Mouse (Mus musculus) adrenal gland, postnatal 4 days (tissue): ENCODE results near the gene Ugt1a10. TPM values are rescaled to one million over a fixed set of nuclear protein-coding genes. Genes with fewer than 3 reads are reported as not detected.

Experiments used
- DNase-seq, 2 experiments: peaks; one replicate each; pipeline ENCODE4 v3.0.0; 2021 to 2022; ENCODE audit warnings: low spot score in 2 of 2, mixed read lengths in 2 of 2
- total RNA-seq, 2 experiments: library from RNA; stranded (reverse); gene quantifications; 2 replicates each; pipeline ENCODE4 v1.2.3; 2021

Ugt1a10 gene
- total RNA-seq, 2 experiments from 2014 or later = 2.8 to 3.2 TPM

DNA sequence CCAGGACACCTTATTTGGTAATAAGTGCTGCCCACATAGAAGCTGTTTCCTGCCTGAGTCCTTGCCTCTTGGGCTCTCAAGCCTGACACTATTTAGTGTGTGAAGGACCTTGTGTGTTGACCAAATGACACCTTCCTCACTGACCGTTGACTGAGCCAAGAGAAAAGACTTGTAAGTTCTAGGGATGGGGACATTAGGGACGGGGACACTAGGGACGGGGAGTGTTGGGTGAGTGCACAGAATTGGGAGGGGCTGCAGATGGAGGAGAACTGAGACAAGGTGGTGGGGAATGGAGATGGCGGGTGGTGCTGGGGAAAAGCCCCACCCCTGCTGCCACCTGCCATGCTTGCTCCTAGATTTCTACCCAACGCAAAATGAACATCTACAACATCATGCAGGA is 174.8 kb downstream of the Ugt1a10 start:
- DNase-seq = peak in 1 of 2 experiments; percentile 18

DNA sequence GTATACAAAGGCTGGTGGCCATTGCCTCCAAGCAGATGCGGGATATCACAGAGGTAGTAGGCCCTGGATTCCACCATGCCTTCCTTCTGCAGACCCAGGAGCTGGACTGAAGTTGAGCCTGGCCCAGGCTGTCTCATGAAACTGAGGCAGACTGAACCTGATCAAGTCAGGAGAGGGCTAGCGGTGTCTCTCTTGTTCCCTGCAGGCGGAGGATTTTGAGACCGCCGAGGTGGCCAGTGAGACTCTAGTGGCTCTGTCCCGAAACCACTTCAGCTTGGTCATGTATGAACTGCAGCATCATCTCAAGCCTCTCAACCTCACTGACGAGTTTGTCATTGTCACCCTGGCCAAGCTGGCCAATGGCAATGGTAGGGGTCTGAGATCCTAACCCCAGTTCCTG is 175.2 kb downstream of the Ugt1a10 start:
- peak in 1 of 2 experiments; percentile 8 for DNase-seq

DNA sequence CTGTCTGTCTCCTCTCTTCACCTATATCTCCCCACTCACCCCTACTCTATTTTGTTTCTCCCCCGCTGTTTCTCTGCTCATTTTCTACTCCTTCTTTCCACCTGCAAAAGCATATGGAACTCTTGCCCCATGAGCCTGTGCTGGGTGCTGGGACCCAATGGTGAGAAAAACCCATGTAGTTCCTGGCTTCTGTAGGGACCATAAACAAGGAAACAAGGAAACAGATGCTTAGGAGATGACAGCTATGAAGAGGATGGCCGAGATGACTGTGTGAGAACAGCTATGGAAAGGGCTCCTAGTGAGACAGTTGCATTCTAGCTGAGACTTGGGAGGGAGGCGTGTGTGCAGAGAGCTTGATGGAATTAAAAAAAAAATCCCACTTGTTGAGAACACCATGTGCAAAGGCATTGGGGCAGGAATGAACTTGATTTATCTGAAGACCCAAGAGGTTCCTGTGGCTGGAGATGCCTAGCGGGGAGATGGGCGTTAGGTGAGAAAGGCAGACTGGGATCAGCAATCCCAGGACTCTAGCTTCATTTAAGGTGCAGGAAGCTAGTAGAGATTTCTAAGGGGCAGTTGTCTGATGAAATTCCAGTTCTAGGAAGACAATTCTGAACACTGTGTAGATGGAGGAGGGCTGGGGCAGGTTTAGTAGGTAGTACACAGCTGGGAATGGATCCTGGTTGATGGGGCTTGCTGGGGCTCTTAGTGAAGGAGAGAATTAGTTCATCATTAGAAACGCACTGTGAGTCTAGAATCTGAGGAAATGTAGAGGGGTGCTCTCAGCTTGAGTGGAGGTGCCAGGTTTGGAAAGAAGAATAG is 176.0 kb downstream of the Ugt1a10 start:
- DNase-seq = no peak

DNA sequence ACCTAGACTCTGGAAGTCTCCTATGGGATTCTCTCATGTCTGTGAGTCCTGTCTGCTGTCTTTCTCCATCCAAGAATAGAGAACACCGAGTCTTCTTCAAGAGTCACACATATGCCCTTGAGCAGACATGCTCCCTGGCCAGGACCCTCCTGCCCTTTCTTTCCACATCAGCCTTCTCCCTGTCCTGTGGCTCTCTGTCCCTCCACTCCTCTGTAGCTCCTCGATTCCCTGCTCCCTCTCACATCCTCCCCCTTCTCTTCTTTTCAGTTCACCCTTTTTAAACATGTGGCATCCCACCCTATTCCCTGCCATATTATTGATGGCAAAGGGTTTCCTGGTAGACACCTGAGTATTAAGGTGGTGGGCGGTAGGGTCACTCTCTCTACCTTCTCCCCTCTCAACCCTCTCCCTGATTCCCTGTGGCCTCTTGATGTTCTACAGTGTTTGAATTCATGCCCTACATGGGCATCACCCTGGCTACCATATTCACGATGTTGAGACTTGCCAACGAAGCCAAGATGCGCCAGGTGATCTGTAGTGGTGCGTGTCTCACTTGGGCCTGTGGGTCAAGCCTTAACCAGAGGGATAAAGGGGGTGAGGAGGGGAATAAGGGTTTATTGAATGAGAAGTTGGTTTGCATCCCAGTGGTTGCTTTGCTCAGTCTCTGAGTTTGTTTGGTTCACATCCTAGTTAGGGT is 176.8 kb downstream of the Ugt1a10 start:
- DNase-seq = peak in 1 of 2 experiments; percentile 22

DNA sequence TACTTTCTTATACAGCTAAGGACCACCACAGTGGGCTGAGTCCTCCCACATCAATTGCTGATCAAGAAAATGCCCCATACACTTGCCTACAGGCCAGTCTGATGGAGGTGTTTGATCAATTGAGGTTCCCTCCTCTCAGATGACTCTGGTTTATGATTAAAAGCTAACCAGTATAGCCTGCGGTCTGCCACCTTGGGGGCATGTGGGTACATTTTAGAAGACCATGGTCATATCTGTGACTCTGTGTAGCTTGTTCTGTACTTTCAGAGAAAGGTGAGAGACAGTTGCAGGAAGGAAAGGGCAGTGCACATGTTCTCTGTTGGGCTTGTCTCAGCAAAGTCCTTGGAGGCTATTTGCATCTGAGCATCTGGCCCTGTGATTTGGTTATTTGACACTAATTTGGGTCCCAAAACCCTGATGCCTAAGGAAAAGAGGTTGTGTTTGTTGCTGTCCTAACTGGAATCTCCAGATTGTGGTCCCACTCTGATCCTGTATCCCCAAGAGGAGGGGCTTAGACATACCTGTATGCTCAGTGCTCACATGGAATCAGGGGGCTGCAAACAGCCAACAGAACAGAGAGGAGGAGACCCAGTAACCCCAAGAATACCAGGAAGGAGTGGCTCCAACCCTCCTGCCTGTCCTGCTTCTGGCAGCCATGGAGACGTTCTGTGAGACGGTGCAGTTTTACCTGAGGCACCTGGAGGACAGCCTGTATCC is 177.6 kb downstream of the Ugt1a10 start:
- DNase-seq = no peak

DNA sequence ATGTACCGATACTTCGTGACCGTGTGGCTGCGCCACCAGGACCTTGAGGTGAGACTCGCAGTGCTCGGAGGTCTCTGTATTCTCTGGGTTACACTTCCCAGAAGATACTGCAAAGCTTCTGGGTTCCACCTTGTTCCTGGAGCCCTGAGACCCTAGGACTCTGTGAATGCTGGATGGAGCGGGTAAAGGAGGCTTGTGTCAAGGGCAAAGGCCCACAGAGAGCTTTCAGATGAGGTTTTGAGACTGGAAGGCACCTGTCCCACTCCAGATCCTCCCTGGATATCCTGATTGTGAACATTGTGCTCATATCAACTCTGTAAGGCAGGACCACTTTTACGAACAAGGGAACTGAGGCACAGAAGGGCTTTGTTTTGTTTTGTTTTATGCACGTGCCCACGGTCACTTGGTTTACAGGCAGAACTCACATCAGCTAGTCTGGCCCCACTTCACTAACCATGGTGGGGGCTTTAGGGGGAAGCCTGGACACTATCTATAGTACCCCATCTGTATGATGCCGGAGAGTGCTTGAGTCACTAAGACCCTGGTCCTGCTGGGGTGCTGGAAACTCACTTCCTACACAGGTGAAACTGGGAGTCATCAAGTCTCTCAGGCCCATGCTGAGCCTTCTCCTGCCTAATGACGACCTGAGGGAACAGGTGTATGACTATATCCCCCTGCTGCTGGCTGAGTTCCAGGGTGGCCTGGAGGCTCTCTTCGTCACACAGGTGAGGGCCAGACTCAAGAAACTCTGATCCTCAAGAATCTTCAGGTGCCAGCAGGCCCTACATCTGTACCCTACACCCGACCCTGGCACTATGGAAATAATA is 178.4 kb downstream of the Ugt1a10 start:
- no peak for DNase-seq

DNA sequence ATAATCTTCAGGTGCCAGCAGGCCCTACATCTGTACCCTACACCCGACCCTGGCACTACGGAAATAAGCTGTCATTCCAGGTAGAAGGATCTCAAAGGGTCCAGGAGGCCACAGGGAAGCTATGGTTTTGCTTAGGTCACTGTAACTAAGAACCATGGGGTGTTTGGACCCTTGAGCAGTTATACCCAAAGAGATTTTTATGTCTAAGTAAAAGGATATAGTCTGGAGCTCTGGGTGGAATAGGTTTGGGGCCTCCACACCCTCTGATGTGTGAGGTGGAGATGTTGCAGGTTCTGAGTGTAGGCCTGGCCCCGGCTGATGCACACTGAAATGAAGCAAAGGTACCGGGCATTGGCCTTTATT is 179.0 kb downstream of the Ugt1a10 start:
- DNase-seq = no peak

DNA sequence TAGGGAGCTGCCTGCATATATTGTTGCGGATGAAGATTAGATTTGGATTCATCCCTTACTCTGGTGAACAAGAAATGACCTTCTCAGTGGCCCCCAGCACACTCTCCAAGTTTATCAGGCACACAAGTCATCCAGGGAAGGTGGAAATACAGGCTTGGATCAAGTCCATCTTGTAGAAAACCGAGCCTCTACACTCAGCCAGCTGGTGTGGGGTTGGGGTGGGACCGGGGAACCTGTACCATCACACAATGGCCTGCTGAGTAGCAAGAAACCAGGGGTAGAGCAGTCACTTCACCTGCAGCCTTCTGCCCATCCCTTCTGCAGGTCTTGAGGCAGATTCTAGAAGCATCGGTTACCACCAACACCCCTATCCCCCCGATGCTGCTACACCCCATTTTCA is 179.5 kb downstream of the Ugt1a10 start:
- no peak for DNase-seq

DNA sequence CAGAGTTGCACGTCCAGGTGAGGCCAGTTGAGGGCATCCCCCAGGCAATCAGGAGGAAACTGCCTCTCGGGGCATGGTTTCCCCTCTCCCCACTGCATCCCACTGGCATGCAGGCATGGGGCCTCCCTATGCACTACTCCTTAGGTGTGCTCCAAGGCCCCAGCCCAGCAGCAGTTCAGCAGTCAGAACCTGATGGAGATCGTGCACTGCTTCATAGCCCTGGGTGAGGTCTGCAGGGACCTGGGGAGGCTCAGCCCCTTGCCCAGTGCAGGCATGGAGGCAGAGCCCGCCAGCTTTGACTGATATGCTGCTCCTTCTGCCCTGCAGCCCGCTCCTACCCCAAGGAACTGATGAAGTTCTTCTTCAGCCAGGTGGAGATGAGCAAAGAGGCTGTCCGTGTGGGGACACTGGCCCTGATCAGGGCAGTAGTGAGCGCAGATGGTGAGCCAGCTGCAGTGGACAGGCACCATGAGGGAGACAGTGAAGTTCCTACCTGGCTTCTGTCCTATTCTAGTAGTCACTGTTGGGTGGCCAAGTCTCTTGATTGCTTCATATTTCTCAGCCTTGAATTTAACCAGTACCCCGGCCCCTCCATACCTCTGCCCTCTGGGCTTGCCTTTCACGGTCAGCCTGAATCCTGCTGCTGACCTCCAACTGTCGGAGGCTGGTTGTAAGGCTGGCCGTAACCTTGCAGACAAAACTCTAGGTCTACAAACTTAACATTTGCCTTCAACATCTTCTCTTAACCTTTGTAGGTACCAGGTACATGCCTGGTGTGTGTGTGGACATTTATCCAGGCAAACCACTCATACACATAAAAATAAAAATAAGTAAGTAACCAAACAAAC is 180.1 kb downstream of the Ugt1a10 start:
- DNase-seq = no peak

DNA sequence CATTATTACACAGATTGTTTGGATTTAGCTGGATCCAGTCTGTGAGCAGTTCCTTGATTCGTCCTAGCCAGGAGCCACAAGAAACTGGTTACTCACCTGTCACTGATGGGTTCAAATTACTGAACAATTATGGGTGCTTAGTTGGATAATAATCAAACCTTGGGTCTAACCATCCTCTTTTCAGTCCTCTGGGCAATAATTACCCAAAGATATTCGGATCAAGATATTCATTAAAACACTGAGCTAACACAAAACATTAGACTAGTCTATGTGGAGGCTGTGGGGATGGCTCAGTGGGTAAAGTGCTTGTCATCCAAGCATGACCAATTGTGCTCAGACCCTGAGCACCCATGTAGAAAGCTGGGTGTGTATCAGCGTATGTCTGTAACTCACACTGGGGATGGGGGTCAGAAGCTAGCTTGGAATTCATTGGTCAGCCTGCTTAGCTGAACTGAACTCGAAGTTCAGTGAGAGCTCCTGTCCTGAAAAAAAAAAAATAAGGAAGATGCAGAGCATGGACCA is 180.8 kb downstream of the Ugt1a10 start:
- DNase-seq = no peak

DNA sequence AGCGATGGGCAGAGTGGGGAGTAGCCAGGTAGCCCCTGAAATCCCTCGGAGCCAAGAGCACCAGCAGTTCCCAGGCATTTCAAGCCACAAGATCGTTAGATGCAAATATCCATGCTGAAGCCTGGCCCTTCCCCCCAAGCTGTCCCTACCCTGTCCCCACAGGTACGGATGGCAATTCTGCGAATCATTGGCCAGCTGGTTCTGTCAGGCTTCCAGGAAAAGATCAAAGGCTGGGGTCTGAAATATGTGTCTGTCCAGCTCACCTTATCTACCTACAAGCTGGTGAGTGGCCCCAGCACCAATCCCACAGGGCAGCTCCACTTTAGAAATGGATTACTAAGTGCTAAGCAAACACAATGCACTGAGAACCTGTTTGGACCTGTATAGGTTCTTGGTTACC is 182.1 kb downstream of the Ugt1a10 start:
- DNase-seq = no peak

DNA sequence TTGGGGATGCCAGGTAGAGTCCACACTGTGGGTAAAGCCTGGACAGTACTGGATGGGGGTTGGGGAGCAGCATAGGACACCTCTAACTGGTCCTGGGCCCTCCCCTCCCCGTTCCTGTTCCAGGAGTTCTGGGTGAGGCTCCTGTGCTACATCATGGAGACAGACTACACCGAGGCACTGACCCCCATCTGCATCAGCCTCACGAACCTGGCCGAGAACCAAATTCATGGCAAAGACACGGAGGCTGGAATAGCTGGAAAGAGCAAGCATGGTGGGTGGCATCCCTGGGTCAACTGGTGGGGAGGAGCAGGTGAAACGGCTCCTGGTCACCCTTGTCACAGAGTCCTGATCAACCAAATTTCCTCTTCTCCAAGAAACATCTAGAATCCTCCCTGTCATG is 183.6 kb downstream of the Ugt1a10 start:
- no peak for DNase-seq

DNA sequence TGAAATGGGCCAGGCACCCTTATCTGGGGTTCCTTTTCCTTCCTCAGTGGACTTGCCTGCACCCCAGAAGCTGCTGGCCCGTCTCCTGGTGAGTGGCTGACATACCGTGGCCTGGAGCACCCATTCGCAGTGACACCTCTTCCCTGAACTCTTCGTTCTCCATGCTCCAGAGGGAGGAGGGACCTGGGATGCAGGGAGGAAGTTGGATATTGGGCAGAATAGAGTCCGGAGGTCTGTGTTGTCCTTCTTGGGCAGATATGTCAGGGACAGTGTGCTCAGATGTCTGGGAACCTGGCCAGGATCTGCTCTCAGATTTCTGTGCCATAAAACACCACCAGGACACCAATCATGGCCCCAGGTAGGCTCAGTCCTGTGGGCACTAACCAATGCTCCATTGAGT is 184.9 kb downstream of the Ugt1a10 start:
- no peak for DNase-seq

DNA sequence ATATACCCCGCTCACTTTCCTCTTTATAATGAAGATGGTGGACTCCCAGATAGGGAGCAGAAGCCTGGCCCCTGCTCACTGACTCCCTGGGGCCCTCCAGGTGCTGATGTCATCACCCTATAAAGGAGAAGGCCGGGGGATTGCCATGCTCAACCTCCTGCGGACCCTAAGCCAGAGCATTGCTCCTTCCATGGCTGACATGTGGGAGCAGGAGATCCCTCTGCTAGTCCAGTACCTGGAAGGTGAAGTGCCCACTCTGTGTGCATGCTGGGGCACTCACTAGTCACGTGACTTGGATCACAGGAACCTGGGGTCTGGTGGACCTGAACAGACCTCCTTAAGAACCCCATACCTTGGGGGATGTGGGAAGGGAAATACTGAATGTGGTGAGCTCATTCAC is 185.4 kb downstream of the Ugt1a10 start:
- DNase-seq = no peak

DNA sequence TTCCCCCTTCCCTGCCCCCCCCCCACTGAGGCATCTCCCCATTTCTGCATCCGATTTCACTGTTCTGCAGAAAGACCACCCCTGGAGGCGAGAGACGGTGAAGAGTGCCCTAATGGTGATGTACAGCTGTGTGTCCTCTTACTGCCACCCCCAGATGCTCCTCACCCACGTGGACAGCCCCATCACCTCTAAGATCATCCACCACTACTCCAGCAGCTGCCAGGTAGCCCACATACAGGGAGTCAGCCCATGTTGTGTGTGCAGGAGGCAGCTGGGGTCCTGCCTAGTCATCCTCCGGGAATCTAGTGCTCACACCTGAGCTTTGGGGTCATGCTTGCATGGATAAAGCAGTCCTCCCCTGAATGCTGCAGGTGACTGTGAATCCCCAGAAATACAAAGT is 188.7 kb downstream of the Ugt1a10 start:
- no peak for DNase-seq

DNA sequence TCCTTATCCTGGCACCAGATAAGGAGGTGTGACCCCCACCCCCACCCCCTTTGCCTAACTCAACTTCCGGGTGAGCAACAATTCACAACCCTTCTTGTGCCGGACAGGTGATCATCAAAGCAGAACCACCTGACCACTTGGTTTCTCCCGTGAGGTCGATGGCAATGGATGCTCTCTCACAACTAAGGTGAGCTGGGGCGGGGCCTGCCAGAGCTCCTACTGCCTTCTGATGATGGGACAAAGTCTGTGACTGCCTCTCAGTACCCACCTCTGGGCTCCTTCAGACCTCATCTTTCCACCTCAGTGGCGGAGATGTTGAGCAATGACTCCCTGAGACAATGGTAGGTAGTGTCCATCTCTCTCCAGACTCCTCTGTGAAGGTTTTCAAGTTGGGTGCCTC is 190.7 kb downstream of the Ugt1a10 start:
- no peak for DNase-seq

DNA sequence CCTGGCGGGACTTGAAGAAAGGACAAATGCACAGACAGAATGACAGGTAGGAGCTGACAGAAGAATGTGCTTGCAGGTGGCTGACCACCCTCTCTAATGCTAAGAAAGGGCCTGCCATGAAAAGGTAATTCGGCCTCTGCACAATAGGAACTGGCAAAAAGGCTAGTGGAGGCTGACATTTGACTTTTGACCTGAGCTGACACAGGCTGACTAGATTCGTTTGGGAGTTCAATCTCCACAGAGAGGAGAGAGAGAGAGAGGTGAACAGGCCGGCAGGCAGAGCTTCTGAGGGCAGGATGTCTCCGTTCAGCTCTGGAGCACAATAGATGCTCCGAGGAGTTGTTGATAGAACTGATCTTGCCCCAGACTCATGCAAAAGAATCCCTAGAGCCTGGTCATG is 191.2 kb downstream of the Ugt1a10 start:
- DNase-seq = no peak

DNA sequence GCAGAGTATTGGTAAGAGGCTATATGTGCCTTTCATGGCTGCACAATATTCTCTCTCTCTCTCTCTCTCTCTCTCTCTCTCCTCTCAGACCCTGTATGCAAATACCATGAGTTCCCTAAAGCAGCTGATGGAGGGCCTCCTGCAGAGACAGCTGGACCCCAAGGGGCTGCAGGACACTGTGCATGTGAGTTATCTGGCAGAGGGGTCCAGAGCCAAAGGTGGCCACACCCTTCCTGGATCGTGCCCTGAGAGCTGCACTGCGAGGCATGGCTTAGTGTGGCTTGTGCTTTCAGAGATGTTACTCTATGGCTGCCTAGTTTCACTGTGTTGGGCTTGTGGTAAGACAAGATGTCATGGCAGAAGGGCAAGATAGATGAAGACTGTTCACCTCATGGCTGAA is 192.5 kb downstream of the Ugt1a10 start:
- DNase-seq = no peak

DNA sequence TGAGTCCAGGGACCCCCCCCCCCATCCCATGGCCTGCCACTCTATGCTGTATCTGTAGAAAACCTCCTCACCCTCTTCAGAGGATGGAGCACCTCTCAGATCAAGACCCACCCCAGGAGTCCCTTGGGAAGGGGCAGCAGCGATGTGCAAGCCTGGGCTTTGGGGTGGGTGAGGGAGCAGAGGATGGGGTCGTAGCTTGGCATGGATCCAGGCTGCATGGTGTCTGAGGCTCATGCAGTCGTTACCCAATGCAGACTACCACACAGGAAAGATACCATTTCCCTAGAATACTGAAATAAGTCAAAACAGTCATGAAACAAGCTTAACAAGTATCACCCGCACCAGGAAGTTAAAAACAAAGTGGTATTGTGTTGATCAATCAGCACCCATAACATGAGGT is 193.5 kb downstream of the Ugt1a10 start:
- DNase-seq = no peak

DNA sequence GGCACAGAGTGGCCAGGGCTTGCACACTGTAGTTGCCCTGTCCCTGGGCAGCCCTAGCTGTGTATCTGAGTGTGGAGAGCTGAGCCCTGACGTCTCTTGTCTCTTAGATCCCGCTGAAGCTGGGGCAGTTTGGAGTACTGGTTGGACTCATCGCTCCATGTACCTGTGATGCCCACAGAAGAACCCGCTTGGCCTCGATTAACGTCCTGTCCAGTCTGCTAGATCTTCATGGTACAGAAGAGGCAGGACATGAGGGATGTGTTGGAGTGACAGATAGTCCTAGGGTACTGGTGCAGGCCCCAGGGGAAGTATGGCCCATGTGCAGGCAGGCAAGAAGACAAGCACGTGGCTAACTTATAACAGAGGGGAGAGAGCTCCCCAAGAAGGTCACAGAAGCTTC is 194.4 kb downstream of the Ugt1a10 start:
- no peak for DNase-seq
